Mouse (Mus musculus) CH12.LX (cell line): ENCODE measurements around the gene Kmt5c. TPM values are rescaled to one million over a fixed set of nuclear protein-coding genes. Genes with fewer than 3 reads are reported as not detected.

Source experiments
- DNase-seq: peaks from one replicate; pipeline ENCODE4 v3.0.0-alpha.2; 2013; ENCODE audit errors: extremely low read depth
- H3K27ac ChIP-seq: 2 replicates; pipeline ENCODE4 v1.5.1; 2012; ENCODE audit warnings: low read depth, mild to moderate bottlenecking, control low read depth, moderate library complexity; ENCODE audit not compliant: insufficient read depth
- H3K27me3 ChIP-seq: replicated peaks from 2 replicates; pipeline ENCODE3; 2012; ENCODE audit warnings: inconsistent platforms
- H3K36me3 ChIP-seq, 2 experiments: replicated peaks in 1 of 2; 2 replicates each; pipeline versions ENCODE3 to v1.6.1; 2012; ENCODE audit warnings: inconsistent platforms in 1 of 2, low read length in 1 of 2, mild to moderate bottlenecking in 1 of 2, mixed read lengths in 1 of 2, moderate library complexity in 1 of 2; ENCODE audit not compliant: control insufficient read depth in 1 of 2, insufficient read depth in 1 of 2
- H3K4me1 ChIP-seq, 2 experiments: 2 replicates each; pipeline ENCODE4 v1.6.1; 2012; ENCODE audit warnings: inconsistent platforms in 1 of 2, moderate library complexity in 1 of 2; ENCODE audit not compliant: insufficient read depth in 2 of 2, control insufficient read depth in 1 of 2
- H3K4me2 ChIP-seq: 2 replicates; pipeline ENCODE4 v1.6.1; 2012; ENCODE audit warnings: low read depth, mild to moderate bottlenecking, control low read depth; ENCODE audit not compliant: poor library complexity, insufficient read depth, severe bottlenecking
- H3K4me3 ChIP-seq, 3 experiments: fragments of 150-350 bp in 1 of 3; sonication (generic) in 1 of 3; replicated peaks in 1 of 3; 2 replicates each; pipeline versions ENCODE3 to v1.5.1; 2011 to 2012; ENCODE audit warnings: low read depth in 2 of 3, low read length in 2 of 3, mild to moderate bottlenecking in 2 of 3, moderate library complexity in 2 of 3, control low read depth in 1 of 3, improper control_type of control experiment in 1 of 3, inconsistent platforms in 1 of 3, mixed read lengths in 1 of 3; ENCODE audit not compliant: poor library complexity in 1 of 3
- H3K79me2 ChIP-seq: replicated peaks from 2 replicates; pipeline ENCODE4 v1.6.1; 2012; ENCODE audit warnings: mild to moderate bottlenecking, moderate library complexity; ENCODE audit not compliant: control insufficient read depth, poor library complexity, insufficient read depth, severe bottlenecking; ENCODE audit errors: extremely low read depth
- H3K9ac ChIP-seq: 2 replicates; pipeline ENCODE4 v1.6.1; 2012; ENCODE audit warnings: low read depth, mild to moderate bottlenecking, control low read depth, moderate library complexity; ENCODE audit not compliant: insufficient read depth
- H3K9me3 ChIP-seq: replicated peaks from 2 replicates; pipeline ENCODE3; 2012; ENCODE audit warnings: low read length, inconsistent platforms, mixed read lengths
- BHLHE40 ChIP-seq: IDR thresholded peaks from 2 replicates; pipeline ENCODE4 v1.6.1; 2011; ENCODE audit warnings: mild to moderate bottlenecking, low read depth, low read length, improper control_type of control experiment
- CHD1 ChIP-seq: IDR thresholded peaks from 2 replicates; pipeline ENCODE4 v1.6.1; 2012; ENCODE audit warnings: low read depth, low read length, improper control_type of control experiment, inconsistent platforms
- CHD2 ChIP-seq: IDR thresholded peaks from 2 replicates; pipeline ENCODE4 v1.6.1; 2011; ENCODE audit warnings: low read length, improper control_type of control experiment
- CTCF ChIP-seq, 2 experiments: IDR thresholded peaks in 1 of 2; conservative IDR thresholded peaks in 1 of 2; 2 replicates each; pipeline ENCODE4 v1.5.1; 2011 to 2012; ENCODE audit warnings: low read depth in 2 of 2, low read length in 2 of 2, improper control_type of control experiment in 1 of 2, inconsistent platforms in 1 of 2, mild to moderate bottlenecking in 1 of 2, moderate library complexity in 1 of 2
- E2F4 ChIP-seq: IDR thresholded peaks from 2 replicates; pipeline ENCODE4 v1.6.1; 2011; ENCODE audit warnings: low read depth, low read length, improper control_type of control experiment; ENCODE audit not compliant: insufficient replicate concordance
- ELF1 ChIP-seq: IDR thresholded peaks from 2 replicates; pipeline ENCODE4 v1.6.1; 2014; ENCODE audit warnings: low read depth, mild to moderate bottlenecking, inconsistent platforms, low read length, improper control_type of control experiment
- EP300 ChIP-seq: IDR thresholded peaks from 2 replicates; pipeline ENCODE4 v1.6.1; 2011; ENCODE audit warnings: low read length, improper control_type of control experiment
- ETS1 ChIP-seq: conservative IDR thresholded peaks from 2 replicates; pipeline ENCODE4 v1.6.1; 2012; ENCODE audit warnings: low read depth, mild to moderate bottlenecking, inconsistent platforms, low read length, improper control_type of control experiment, moderate library complexity
- GABPA ChIP-seq: IDR thresholded peaks from 2 replicates; pipeline ENCODE4 v1.6.1; 2012; ENCODE audit warnings: low read depth, low read length, improper control_type of control experiment, inconsistent platforms; ENCODE audit not compliant: insufficient replicate concordance
- HCFC1 ChIP-seq: IDR thresholded peaks from 2 replicates; pipeline ENCODE4 v1.6.1; 2012; ENCODE audit warnings: low read depth, mild to moderate bottlenecking, inconsistent platforms, low read length, improper control_type of control experiment
- IRF4 ChIP-seq: IDR thresholded peaks from 2 replicates; pipeline ENCODE4 v1.6.1; 2014; ENCODE audit warnings: low read depth, mild to moderate bottlenecking, inconsistent platforms, low read length, improper control_type of control experiment
- JUN ChIP-seq: IDR thresholded peaks from 2 replicates; pipeline ENCODE4 v1.6.1; 2011; ENCODE audit warnings: low read depth, mild to moderate bottlenecking, low read length, improper control_type of control experiment, moderate library complexity; ENCODE audit not compliant: insufficient read depth
- KAT2A ChIP-seq: IDR thresholded peaks from 2 replicates; pipeline ENCODE4 v1.6.1; 2012; ENCODE audit warnings: low read length, improper control_type of control experiment, inconsistent platforms; ENCODE audit not compliant: insufficient replicate concordance
- MAFK ChIP-seq: IDR thresholded peaks from 2 replicates; pipeline ENCODE4 v1.6.1; 2011; ENCODE audit warnings: low read length, improper control_type of control experiment; ENCODE audit not compliant: insufficient replicate concordance
- MAX ChIP-seq: IDR thresholded peaks from 2 replicates; pipeline ENCODE4 v1.6.1; 2011; ENCODE audit warnings: low read length, improper control_type of control experiment
- MAZ ChIP-seq: IDR thresholded peaks from 2 replicates; pipeline ENCODE4 v1.6.1; 2012; ENCODE audit warnings: low read depth, mild to moderate bottlenecking, inconsistent platforms, low read length, improper control_type of control experiment, moderate library complexity
- MEF2A ChIP-seq: IDR thresholded peaks from 2 replicates; pipeline ENCODE4 v1.6.1; 2014; ENCODE audit warnings: low read depth, mild to moderate bottlenecking, inconsistent platforms, low read length, improper control_type of control experiment, borderline replicate concordance
- MXI1 ChIP-seq: IDR thresholded peaks from 2 replicates; pipeline ENCODE4 v1.6.1; 2011; ENCODE audit warnings: mild to moderate bottlenecking, low read depth, low read length, improper control_type of control experiment
- MYC ChIP-seq: IDR thresholded peaks from 2 replicates; pipeline ENCODE4 v1.6.1; 2011; ENCODE audit warnings: low read depth, mild to moderate bottlenecking, improper control_type of control experiment, low read length
- NELFE ChIP-seq: IDR thresholded peaks from 2 replicates; pipeline ENCODE4 v1.6.1; 2011; ENCODE audit warnings: low read depth, low read length, improper control_type of control experiment
- NRF1 ChIP-seq: IDR thresholded peaks from 2 replicates; pipeline ENCODE4 v1.6.1; 2014; ENCODE audit warnings: low read depth, mild to moderate bottlenecking, inconsistent platforms, low read length, improper control_type of control experiment, moderate library complexity
- PAX5 ChIP-seq: IDR thresholded peaks from 2 replicates; pipeline ENCODE4 v1.6.1; 2012; ENCODE audit warnings: low read length, inconsistent platforms, mixed read lengths
- POLR2A ChIP-seq: IDR thresholded peaks from 2 replicates; pipeline ENCODE4 v1.6.1; 2011; ENCODE audit warnings: low read depth, mild to moderate bottlenecking, improper control_type of control experiment, low read length
- POLR2AphosphoS2 ChIP-seq: IDR thresholded peaks from 2 replicates; pipeline ENCODE4 v1.6.1; 2011; ENCODE audit warnings: low read depth, low read length, improper control_type of control experiment
- RAD21 ChIP-seq: IDR thresholded peaks from 2 replicates; pipeline ENCODE4 v1.6.1; 2011; ENCODE audit warnings: low read depth, mild to moderate bottlenecking, low read length, improper control_type of control experiment, moderate library complexity
- RCOR1 ChIP-seq: conservative IDR thresholded peaks from 2 replicates; pipeline ENCODE4 v1.6.1; 2012; ENCODE audit warnings: low read depth, mild to moderate bottlenecking, inconsistent platforms, low read length, improper control_type of control experiment
- SIN3A ChIP-seq: IDR thresholded peaks from 2 replicates; pipeline ENCODE4 v1.6.1; 2012; ENCODE audit warnings: low read length, improper control_type of control experiment, inconsistent platforms
- SMC3 ChIP-seq: IDR thresholded peaks from 2 replicates; pipeline ENCODE4 v1.6.1; 2011; ENCODE audit warnings: low read depth, low read length, improper control_type of control experiment
- TBP ChIP-seq: conservative IDR thresholded peaks from 2 replicates; pipeline ENCODE4 v1.6.1; 2011; ENCODE audit warnings: low read depth, low read length, improper control_type of control experiment
- TCF12 ChIP-seq: IDR thresholded peaks from 2 replicates; pipeline ENCODE4 v1.6.1; 2014; ENCODE audit warnings: low read depth, mild to moderate bottlenecking, inconsistent platforms, low read length, improper control_type of control experiment
- UBTF ChIP-seq: IDR thresholded peaks from 2 replicates; pipeline ENCODE4 v1.6.1; 2012; ENCODE audit warnings: low read depth, mild to moderate bottlenecking, inconsistent platforms, low read length, improper control_type of control experiment, moderate library complexity
- USF1 ChIP-seq: IDR thresholded peaks from 2 replicates; pipeline ENCODE4 v1.6.1; 2014; ENCODE audit warnings: low read depth, mild to moderate bottlenecking, inconsistent platforms, low read length, improper control_type of control experiment
- USF2 ChIP-seq: conservative IDR thresholded peaks from 2 replicates; pipeline ENCODE4 v1.6.1; 2011; ENCODE audit warnings: low read depth, low read length, improper control_type of control experiment
- ZC3H11A ChIP-seq: IDR thresholded peaks from 2 replicates; pipeline ENCODE4 v1.6.1; 2012; ENCODE audit warnings: low read depth, mild to moderate bottlenecking, inconsistent platforms, low read length, improper control_type of control experiment
- ZKSCAN1 ChIP-seq: IDR thresholded peaks from 2 replicates; pipeline ENCODE4 v1.6.1; 2012; ENCODE audit warnings: low read depth, inconsistent platforms, low read length, improper control_type of control experiment, borderline replicate concordance
- ZMIZ1 ChIP-seq: IDR thresholded peaks from 2 replicates; pipeline ENCODE4 v1.6.1; 2012; ENCODE audit warnings: low read depth, mild to moderate bottlenecking, inconsistent platforms, low read length, improper control_type of control experiment
- ZNF384 ChIP-seq: IDR thresholded peaks from 2 replicates; pipeline ENCODE4 v1.6.1; 2012; ENCODE audit warnings: low read depth, low read length, improper control_type of control experiment, inconsistent platforms
- dilution Hi-C: fragments of 300-500 bp; cut with MboI; formaldehyde crosslinking; loops from 2 replicates; pipeline ENCODE4 v1.14.3; 2020; ENCODE audit warnings: low sequenced_read_pairs; ENCODE audit not compliant: extremely low pct_unique_long_range_greater_than_20kb, extremely low pct_ligation_motif_present
- in situ Hi-C: fragments of 300-500 bp; cut with MboI; formaldehyde crosslinking; loops from 3 replicates; pipeline ENCODE4 v1.14.3; 2019; ENCODE audit warnings: low sequenced_read_pairs, low pct_ligation_motif_present, low pct_unique_long_range_greater_than_20kb, mixed read lengths
- polyA plus RNA-seq: library from polyadenylated mRNA; unstranded; fragments of >175 nt; gene quantifications from 2 replicates; pipeline ENCODE4 v1.2.1, GENCODE M21; 2012; ENCODE audit warnings: low read depth; ENCODE audit not compliant: insufficient read length
- total RNA-seq, 2 experiments: library from RNA; depleted of rRNA; stranded (reverse); fragments of 300-350 nt in 1 of 2; fragments of >200 nt in 1 of 2; gene quantifications; 2 replicates each; pipeline ENCODE4 v1.2.3; 2012 to 2014

Gene Kmt5c
- total and polyA plus RNA-seq, 3 experiments = 41.2 to 46.7 (median 41.3) TPM

- in situ Hi-C loops = loop anchor here (10.0 kb wide), 2 partner anchors 84 to 164 kb away; no protein-coding TSS in a partner anchor
- peak overlapping the region; percentile 73 for H3K9ac ChIP-seq
- dilution Hi-C loops = no loop called here
- DNase-seq = peak; percentile 67
- H3K27ac ChIP-seq = peak overlapping the region; percentile 79
- no peaks in the 10 kb centered on the region for H3K9me3 ChIP-seq
- H3K4me2 ChIP-seq = peak overlapping the region; percentile 83
- H3K4me3 ChIP-seq = peak overlapping the region; percentile 48 to 87 (median 66)
- H3K79me2 ChIP-seq = peaks cover 9% of the 10 kb centered on the region
- peaks cover 6 to 23% of the 10 kb centered on the region in 2 experiments for H3K36me3 ChIP-seq
- H3K4me1 ChIP-seq = peaks cover 0 to 19% of the 10 kb centered on the region in 2 experiments; a peak in 2 of 4 replicates
- H3K27me3 ChIP-seq = peaks cover 3% of the 10 kb centered on the region
- TF ChIP-seq ZKSCAN1 (no peak), GABPA (no peak), CTCF (conservative IDR thresholded peaks at IDR 0.05 in 1 of 2, IDR thresholded peaks at IDR 0.05 in 1 of 2; ENCODE audit: low read depth in 2 of 2, low read length in 2 of 2) (peak in 1 of 2 experiments; percentile 25; a peak in 2 of 4 replicates), SMC3 (no peak; the same call in 1 of the 2 replicates), POLR2AphosphoS2 (peak; percentile 36; the same call in 1 of the 2 replicates), CHD2 (no peak; the same call in 1 of the 2 replicates), RAD21 (no peak; the same call in 1 of the 2 replicates), PAX5 (no peak), MEF2A (peak; percentile 7; the same call in 1 of the 2 replicates), UBTF (peak; percentile 97), MYC (peak; percentile 99), POLR2A (peak; percentile 61), SIN3A (peak; percentile 35; the same call in 1 of the 2 replicates), RCOR1 (peak; percentile 12; the same call in 1 of the 2 replicates), ELF1 (no peak), ZMIZ1 (no peak), NELFE (peak; percentile 64; the same call in 1 of the 2 replicates), ZNF384 (no peak), MXI1 (peak; percentile 89), EP300 (no peak), JUN (no peak), ZC3H11A (no peak), BHLHE40 (peak; percentile 86), HCFC1 (no peak), NRF1 (peak; percentile 50; the same call in 1 of the 2 replicates), IRF4 (0 out of 2 replicates have a peak, but pooled peaks have one; percentile 16), CHD1 (peak; percentile 15; the same call in 1 of the 2 replicates), MAZ (no peak), USF2 (no peak; the same call in 1 of the 2 replicates), TCF12 (peak; percentile 60; the same call in 1 of the 2 replicates), TBP (peak; percentile 68), KAT2A (no peak), ETS1 (no peak; the same call in 1 of the 2 replicates), USF1 (no peak), MAFK (no peak), MAX (peak; percentile 97), E2F4 (no peak)
Observed at GRCm38 (mm10) chr7:4788499-4789435, 48.9 kb downstream of the Kmt5c start.
